ENCODE assay signal across 9 mouse cellular contexts in genomic region chr9:34752801-34753170, GRCm38 (mm10).
DNase-seq lines count a peak whose midpoint lies in the region; ATAC-seq and TF ChIP-seq lines count a peak whose summit lies in the region.
"Had no signal": no experiment of that assay in that cellular context is flagged by ENCODE, and none has a peak within 500 bp of the region (broad histone marks: within the 10 kb centered on the region; RNA-seq: fewer than 3 reads in every experiment).

No protein-coding gene starts in this region.

- H3K4me1 ChIP-seq in heart, adult 2 months (ENCODE audit: control insufficient read depth, insufficient read depth, low read length), result peaks cover 2% of the 10 kb centered on the region
- H3K4me1 ChIP-seq in heart, embryonic 11.5 days (ENCODE audit: control insufficient read depth, insufficient read depth, low read length), result no peaks in the 10 kb centered on the region; the same call in 1 of the 2 replicates
- peaks cover 0 to 4% of the 10 kb centered on the region in 2 experiments; a peak in 1 of 4 replicates for H3K4me1 ChIP-seq in ES-E14 (ENCODE audit: control insufficient read depth in 2 of 2, insufficient read depth in 2 of 2, low read length in 2 of 2, poor library complexity in 1 of 2)
- peaks cover 33% of the 10 kb centered on the region for H3K4me1 ChIP-seq in cerebellum, adult 2 months (ENCODE audit: control insufficient read depth, insufficient read depth, low read length)
- H3K4me1 ChIP-seq: megakaryocyte, embryonic 14.5 days had no signal

- H3K4me2 ChIP-seq in heart, embryonic 11.5 days, result no peak overlapping the region

- no peak overlapping the region for H3K9ac ChIP-seq in heart, adult 2 months (ENCODE audit: low read depth, low read length)
- no peak overlapping the region for H3K9ac ChIP-seq in heart, embryonic 11.5 days (ENCODE audit: low read depth, low read length)
- H3K9ac ChIP-seq in ES-E14 (ENCODE audit: insufficient read depth, low read depth, low read length, poor library complexity, severe bottlenecking), result no peak overlapping the region

- WGBS in heart, adult 2 months, result 12% methylated on average over 4 of the region's 4 CpGs
- 14% methylated on average over 4 of the region's 4 CpGs for WGBS in heart, embryonic 11.5 days (ENCODE audit: insufficient replicate concordance)
- WGBS in cerebellum, adult 2 months, result 31% methylated on average over 4 of the region's 4 CpGs

- peak; percentile 45 to 72 for DNase-seq in heart, adult 2 months
- peak; percentile 56 for DNase-seq in ES-E14 (ENCODE audit: low read depth, low spot score)
- DNase-seq in cerebellum, adult 2 months, result peak; percentile 50 to 70
- DNase-seq in gastrocnemius, postnatal 14 days, result peak; percentile 51
- peak; percentile 75 to 81 for DNase-seq in left cerebral cortex, adult 18-20 months (ENCODE audit: low spot score in 2 of 2)
- peak; percentile 5 for DNase-seq in naive thymus-derived CD4-positive, alpha-beta T cell, adult 2 months (ENCODE audit: low read depth)
- DNase-seq in urinary bladder, adult 18-20 months (ENCODE audit: low spot score in 2 of 2), result peak; percentile 16 to 62

- H3K4me3 ChIP-seq in heart, adult 2 months, result no peak overlapping the region
- no peak overlapping the region for H3K4me3 ChIP-seq in heart, embryonic 11.5 days (ENCODE audit: low read depth, low read length)
- no peak overlapping the region for H3K4me3 ChIP-seq in ES-E14 (ENCODE audit: insufficient read depth in 1 of 2, low read depth in 1 of 2, low read length in 2 of 2, poor library complexity in 1 of 2, severe bottlenecking in 1 of 2)
- no peak overlapping the region for H3K4me3 ChIP-seq in cerebellum, adult 2 months (replicated peaks; ENCODE audit: insufficient read depth, low read depth, low read length)
- H3K4me3 ChIP-seq: megakaryocyte, embryonic 14.5 days had no signal

- intact Hi-C loops in heart, adult 2 months (cut with DNase I), result loop anchor here (1.0 to 5.0 kb wide), 3 partner anchors 92 to 265 kb away; no protein-coding TSS in a partner anchor
- intact Hi-C loops in gastrocnemius, postnatal 14 days (cut with DNase I; ENCODE audit: low total_unique reads), result loop anchor here (2.0 kb wide), 1 partner anchor 254 kb away; no protein-coding TSS in a partner anchor

- H3K27ac ChIP-seq in heart, adult 2 months, result no peak overlapping the region
- no peak overlapping the region for H3K27ac ChIP-seq in heart, embryonic 11.5 days (ENCODE audit: low read depth, low read length)
- H3K27ac ChIP-seq in ES-E14 (ENCODE audit: insufficient read depth, low read depth, low read length, poor library complexity, severe bottlenecking), result no peak overlapping the region
- no peak overlapping the region for H3K27ac ChIP-seq in cerebellum, adult 2 months (ENCODE audit: insufficient read depth, low read length)

- no peak for ATAC-seq in heart, embryonic 11.5 days (replicated peaks; ENCODE audit: insufficient number of reproducible peaks, low FRiP score, low TSS enrichment)

- in situ Hi-C loops in ES-E14 (cut with MboI; ENCODE audit: low sequenced_read_pairs in 2 of 2, unreplicated experiment in 2 of 2), result no loop called here

- TF ChIP-seq POLR2A in heart, adult 2 months (IDR thresholded peaks at IDR 0.05; ENCODE audit: insufficient read depth, low read depth, low read length), result no peak
- TF ChIP-seq POLR2A in cerebellum, adult 2 months (IDR thresholded peaks at IDR 0.05; ENCODE audit: borderline replicate concordance, insufficient read depth, low read length), result no peak

- TF ChIP-seq CTCF in heart, adult 2 months (IDR thresholded peaks at IDR 0.05), result peak; percentile 93
- TF ChIP-seq CTCF in cerebellum, adult 2 months (IDR thresholded peaks at IDR 0.05; ENCODE audit: borderline replicate concordance, insufficient read depth, low read depth, low read length), result peak; percentile 72

- no peak for TF ChIP-seq EP300 in heart, adult 2 months (IDR thresholded peaks at IDR 0.05; ENCODE audit: insufficient read depth, low read depth, low read length)

- no peaks in the 10 kb centered on the region for H3K27me3 ChIP-seq in heart, adult 2 months (ENCODE audit: control insufficient read depth, insufficient read depth, low read length)
- H3K27me3 ChIP-seq in heart, embryonic 11.5 days (ENCODE audit: control insufficient read depth, insufficient read depth, low read length), result no peaks in the 10 kb centered on the region
- H3K27me3 ChIP-seq in cerebellum, adult 2 months (ENCODE audit: control insufficient read depth, insufficient read depth, low read length), result no peaks in the 10 kb centered on the region

- no peaks in the 10 kb centered on the region for H3K79me2 ChIP-seq in heart, adult 2 months (replicated peaks; ENCODE audit: control insufficient read depth, insufficient read depth, low read length)

- H3K36me3 ChIP-seq in heart, adult 2 months (ENCODE audit: control insufficient read depth, insufficient read depth, low read length), result no peaks in the 10 kb centered on the region
- H3K36me3 ChIP-seq in heart, embryonic 11.5 days (ENCODE audit: control insufficient read depth, insufficient read depth, low read length), result no peaks in the 10 kb centered on the region
- no peaks in the 10 kb centered on the region for H3K36me3 ChIP-seq in ES-E14 (ENCODE audit: control insufficient read depth, insufficient read depth, low read length, poor library complexity, severe bottlenecking)

- no peaks in the 10 kb centered on the region for H3K9me3 ChIP-seq in heart, embryonic 11.5 days (replicated peaks; ENCODE audit: control insufficient read depth, low read length)
- H3K9me3 ChIP-seq in ES-E14 (ENCODE audit: control insufficient read depth, insufficient read depth, low read depth, low read length), result no peaks in the 10 kb centered on the region
- H3K9me3 ChIP-seq: megakaryocyte, embryonic 14.5 days had no signal

TF ChIP-seq in ES-E14, 5 proteins besides CTCF, POLR2A, EP300 and RAD21:
- no peak for TF ChIP-seq HCFC1 (IDR thresholded peaks at IDR 0.05; ENCODE audit: borderline replicate concordance, insufficient read depth, low read length)
- TF ChIP-seq ZNF384 (IDR thresholded peaks at IDR 0.05; ENCODE audit: low read depth, low read length), result no peak
- no peak for TF ChIP-seq MAFK (IDR thresholded peaks at IDR 0.05; ENCODE audit: insufficient read depth, low read depth, low read length)
- peak; percentile 62; the same call in 1 of the 2 replicates for TF ChIP-seq ZC3H11A (IDR thresholded peaks at IDR 0.05; ENCODE audit: borderline replicate concordance, low read depth, low read length)
- no peak for TF ChIP-seq CHD2 (IDR thresholded peaks at IDR 0.05; ENCODE audit: low read depth, low read length)
TF ChIP-seq in ES-E14: peak in this region for 1.

Comparison
In these comparisons a context has a peak if more than half of its experiments do, and no peak if none do; other contexts are left out.
1. DNase-seq: peak in every context shown above with its lines; median percentile 78 in left cerebral cortex, adult 18-20 months; 60 in cerebellum, adult 2 months; 58 in heart, adult 2 months; 56 in ES-E14; 51 in gastrocnemius, postnatal 14 days; 39 in urinary bladder, adult 18-20 months; 5 in naive thymus-derived CD4-positive, alpha-beta T cell, adult 2 months.